Mouse (Mus musculus) kidney, postnatal 36 days (tissue): Measurements from ENCODE around the gene Fcgr1.
A peak's percentile ranks its signal among the peaks of the same experiment; 100 is the strongest.

Source experiments
- DNase-seq, 2 experiments: peaks; one replicate each; pipeline ENCODE4 v3.0.0; 2021 to 2022; ENCODE audit warnings: mixed read lengths in 2 of 2

The Fcgr1 gene

DNA sequence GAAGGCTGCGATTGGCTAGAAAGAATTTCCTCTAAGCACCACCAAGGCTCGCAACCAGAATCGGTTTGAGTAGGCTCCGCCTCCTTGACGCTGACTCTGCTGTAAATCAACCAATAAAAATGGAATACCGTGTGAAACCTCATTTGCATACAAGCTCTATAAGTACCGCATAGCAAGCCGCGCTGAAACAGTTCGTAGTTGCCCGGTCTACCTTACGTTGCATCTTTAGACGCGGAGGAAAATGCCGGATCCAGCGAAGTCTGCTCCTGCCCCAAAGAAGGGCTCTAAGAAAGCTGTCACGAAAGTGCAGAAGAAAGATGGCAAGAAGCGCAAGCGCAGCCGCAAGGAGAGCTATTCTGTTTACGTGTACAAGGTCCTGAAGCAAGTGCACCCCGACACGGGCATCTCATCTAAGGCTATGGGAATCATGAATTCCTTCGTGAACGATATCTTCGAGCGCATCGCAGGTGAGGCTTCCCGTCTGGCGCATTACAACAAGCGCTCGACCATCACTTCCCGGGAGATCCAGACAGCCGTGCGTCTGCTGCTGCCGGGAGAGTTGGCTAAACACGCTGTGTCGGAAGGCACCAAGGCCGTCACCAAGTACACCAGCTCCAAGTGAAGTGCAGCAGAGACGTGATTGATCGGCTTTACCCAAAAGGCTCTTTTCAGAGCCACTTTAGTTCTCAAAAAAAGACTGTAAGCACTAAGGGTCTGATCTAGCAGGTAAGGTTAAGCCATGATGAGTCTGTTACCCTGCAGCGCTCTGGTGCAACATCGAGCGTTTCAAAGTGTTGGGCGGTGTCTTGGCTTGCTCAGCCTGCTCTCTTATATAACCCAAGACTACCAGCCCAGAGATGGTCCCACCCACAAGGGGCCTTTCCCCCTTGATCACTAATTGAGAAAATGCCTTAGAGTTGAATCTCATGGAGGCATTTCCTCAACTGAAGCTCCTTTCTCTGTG, 24.0 kb downstream of the Fcgr1 start, which contains the start of gene Hist2h2bb:
TSS of gene Hist2h2bb (plus strand) at position 242 of the 964 bp plus-strand sequence.
- DNase-seq, result peak; percentile 92 to 97

DNA sequence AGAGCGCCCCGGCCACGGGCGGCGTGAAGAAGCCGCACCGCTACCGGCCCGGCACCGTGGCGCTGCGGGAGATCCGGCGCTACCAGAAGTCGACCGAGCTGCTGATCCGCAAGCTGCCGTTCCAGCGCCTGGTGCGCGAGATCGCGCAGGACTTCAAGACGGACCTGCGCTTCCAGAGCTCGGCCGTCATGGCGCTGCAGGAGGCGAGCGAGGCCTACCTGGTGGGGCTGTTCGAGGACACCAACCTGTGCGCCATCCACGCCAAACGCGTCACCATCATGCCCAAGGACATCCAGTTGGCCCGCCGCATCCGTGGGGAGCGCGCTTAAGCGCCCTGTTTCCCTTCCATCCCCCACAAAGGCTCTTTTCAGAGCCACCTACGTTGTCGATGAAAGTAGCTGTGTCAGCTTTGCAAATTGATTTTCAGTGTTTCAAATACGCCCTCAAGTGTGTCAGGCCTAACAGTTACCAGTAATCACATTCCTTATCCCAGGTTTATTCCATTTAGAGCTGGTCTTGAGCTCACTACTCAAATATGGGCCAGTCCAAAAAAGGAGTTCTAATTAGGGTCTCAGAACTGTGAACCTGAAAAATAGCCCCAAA, 24.9 kb downstream of the Fcgr1 start:
- peak in 1 of 2 experiments; percentile 15 for DNase-seq

DNA sequence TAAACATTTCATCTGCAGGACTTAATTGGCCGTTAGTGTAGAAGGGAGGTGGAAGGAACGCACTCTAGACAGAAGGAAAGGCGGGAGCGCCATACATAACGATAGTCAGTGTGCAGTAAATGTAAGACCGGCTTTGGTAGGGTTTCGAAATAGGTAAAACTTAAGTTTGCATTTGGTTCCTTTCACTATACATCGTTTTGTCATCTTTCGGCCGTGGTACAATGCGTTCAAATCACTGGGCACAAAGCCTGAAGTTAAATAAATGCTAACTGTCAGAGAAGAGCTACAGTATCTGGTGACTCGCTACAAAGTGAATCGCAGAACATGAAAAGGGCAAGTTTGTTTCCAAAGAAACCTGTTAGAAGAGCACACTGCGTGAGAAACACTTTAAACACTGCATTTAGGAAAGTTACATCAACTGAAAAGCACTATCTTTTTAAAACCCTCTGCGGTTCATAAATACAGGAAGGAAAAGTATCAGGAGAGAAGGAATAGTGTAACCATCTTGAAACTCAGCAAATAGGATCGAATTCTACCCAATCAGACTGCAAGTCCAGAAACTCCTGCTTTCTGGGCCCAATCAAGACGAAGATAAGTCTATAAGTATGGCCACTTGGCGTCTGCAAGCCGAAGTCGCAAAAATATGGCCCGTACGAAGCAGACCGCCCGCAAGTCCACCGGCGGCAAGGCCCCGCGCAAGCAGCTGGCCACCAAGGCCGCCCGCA, 25.6 kb downstream of the Fcgr1 start, which contains the start of gene Hist2h3b:
TSS of gene Hist2h3b (plus strand) at position 604 of the 725 bp plus-strand sequence.
- DNase-seq, result peak; percentile 79 to 87

DNA sequence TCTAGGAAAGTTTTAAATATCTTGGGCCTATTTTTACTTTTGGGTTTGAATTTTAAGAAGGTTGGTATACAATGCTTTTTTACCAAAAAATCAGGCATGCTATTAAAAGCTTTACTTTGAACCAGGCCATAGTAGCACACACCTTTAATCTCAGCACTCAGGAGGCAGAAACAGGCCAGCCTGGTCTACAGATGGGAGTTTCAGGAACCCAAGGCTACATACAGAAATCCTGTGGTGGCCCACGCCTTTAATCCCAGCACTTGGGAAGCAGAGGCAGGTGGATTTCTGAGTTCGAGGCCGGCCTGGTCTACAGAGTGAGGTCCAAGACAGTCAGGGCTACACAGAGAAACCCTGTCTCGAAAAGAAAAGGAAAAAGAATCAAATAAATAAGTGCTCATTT, 26.2 kb downstream of the Fcgr1 start:
- DNase-seq, result no peak

DNA sequence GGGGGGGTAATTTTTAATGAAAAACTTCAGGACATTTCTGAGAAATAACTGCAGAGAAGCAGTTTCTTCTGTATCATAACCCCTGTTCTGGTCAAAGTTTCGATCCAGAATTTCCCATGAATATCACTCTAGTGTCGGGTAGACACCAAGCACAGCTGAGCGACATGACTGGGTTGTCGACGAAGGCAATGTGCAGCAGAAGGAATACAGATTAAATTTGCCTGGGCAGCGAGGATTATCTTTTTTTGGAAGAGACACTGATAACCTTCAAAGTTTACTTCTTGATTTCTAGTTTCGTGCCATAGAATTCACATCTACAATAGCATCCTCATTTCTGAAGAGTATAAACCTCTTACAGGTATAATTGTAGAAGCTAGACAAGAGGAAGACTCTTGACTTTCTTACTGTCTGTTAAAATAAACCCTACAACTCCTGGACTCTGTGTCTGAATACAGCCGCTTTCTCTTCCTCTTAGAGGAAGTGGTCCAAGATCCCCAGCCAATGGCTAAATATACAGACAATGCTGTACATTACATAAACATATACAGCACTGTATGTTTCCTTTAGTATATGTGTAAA, 27.5 kb downstream of the Fcgr1 start:
- DNase-seq, result no peak

DNA sequence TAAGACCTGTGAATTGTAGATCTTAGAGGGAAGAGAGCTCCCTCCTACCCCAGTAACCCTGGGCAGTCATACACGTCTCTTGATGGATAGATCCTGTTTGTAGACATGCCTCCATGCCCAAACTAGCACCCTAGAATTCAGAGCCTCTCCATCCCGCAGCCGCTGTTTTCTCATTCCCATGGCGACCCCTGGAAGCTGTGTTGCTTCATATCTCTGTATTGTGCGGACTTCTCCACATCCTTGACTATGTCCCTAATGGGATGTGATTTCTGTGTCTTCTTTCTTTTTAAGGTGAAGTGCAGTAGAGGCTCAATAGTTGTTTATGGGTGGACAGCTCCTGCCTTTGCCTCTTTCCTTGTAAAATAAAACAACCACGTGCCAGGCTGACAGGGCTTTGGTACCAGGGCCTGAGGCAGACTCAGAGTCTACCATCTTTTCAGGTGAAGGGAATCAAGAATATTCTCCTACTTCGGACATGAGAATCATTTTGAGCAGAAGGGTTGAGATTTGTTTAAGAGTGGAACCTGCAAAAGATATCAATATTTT, 29.3 kb downstream of the Fcgr1 start:
- no peak for DNase-seq

DNA sequence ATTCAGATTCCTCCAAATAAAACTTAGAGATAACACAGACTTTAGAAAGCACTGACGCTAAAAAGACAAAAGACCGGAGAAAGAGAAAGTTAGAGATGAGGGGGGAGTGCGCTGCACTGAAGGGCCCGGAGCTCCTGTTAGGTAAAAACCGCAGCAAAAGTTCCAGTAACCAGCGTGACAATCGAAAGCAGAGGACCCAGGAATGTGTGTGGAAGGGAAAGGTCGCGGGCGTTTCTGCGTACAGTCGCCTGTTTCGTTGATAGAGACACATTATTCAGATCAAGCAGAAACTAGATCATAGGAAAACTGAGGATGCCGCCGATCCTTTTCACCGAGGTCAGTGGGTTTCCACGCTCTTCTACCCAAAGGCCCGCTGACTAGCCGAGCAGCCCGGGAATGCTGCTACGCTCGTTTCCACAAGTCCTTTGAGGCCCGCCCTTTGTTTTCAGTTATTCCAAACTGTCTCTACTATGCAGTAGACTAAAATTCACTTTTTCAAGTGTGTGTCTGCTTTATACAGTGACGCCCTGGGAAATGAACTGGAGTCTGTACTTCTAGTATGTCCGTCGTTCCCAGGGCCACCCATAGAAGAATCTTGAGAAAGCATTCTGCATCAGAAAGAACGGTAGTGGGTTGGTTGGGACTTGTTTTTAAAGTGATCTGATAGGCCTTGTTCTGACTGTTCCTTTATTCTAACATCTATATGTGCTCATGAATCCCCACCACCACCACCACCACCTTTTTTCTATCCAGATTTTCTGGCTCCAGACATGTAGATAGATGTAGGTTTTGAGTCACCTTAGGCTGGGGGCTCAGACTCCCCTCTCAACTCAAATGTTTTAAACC, 30.0 kb downstream of the Fcgr1 start:
- DNase-seq, result peak; percentile 46 to 68

DNA sequence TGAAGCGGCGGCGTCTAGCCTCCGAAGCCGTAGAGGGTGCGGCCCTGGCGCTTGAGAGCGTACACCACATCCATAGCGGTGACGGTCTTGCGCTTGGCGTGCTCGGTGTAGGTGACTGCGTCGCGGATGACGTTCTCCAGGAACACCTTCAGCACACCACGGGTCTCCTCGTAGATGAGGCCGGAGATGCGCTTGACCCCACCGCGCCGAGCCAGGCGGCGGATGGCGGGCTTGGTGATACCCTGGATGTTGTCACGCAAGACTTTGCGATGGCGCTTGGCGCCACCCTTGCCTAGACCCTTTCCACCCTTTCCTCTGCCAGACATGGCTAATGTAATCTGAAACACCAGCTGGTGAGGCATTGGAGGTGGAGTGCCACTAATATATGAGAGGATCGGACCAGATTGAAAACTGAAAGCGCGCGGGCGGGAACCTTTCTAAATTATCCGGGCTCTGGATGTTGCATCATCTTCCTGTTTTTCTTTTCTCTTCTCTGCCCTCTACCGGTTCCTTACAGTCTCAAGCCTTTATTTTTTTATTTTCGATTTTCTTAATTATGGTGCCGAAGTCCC, 30.7 kb downstream of the Fcgr1 start, which contains the start of gene Hist2h4:
TSS of gene Hist2h4 (minus strand) at position 333 of the 572 bp plus-strand sequence.
- peak; percentile 94 to 97 for DNase-seq

DNA sequence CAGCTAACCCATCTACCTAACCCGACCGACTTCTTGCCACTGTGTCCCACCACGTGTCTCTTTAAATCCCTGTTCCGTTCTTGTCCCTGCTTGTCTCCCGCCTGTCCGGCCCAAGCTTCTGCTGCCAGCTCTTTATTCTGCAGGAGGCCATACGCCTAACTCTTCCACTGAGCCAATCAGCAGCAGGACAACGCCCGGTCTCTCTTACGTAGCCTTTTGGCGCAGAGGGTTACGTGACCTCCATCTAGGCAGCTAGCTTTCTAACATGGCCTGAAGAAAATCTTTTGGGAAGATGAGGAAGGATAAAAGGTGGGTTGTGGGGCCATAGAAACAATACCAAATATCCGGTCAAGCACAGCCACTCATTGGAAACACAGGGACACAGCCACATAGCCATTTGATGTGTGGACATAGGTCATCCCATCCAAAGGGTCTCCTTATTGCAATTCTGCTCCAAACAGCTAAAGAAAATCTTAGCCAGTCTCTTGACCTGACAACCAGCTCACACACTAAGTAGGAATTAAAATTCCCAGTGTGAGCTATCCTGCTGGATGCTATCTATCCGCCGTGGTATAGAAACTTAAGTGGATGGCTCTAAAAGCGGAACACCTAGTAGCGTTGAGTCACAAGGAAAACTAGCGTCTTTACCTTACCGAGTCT, 31.4 kb downstream of the Fcgr1 start:
- DNase-seq, result peak; percentile 84 to 89

DNA sequence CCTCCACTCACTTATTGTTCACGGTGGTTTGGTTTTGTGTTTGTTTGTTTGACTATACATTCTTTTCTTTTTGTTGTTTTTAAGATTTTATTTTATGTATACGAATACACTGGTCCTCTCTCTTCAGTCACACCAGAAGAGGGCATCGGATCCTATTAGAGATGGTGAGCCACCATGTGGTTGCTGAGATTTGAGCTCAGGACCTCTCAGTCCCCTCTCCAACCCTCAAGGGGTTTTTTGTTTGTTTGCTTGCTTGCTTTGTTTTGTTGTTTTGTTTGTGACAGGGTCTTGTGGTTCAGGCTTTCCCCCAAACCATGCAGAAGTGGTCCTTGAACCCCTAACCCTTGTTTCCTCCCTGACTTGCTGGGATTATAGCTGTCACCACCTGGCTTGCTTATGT, 32.1 kb downstream of the Fcgr1 start:
- DNase-seq, result no peak

DNA sequence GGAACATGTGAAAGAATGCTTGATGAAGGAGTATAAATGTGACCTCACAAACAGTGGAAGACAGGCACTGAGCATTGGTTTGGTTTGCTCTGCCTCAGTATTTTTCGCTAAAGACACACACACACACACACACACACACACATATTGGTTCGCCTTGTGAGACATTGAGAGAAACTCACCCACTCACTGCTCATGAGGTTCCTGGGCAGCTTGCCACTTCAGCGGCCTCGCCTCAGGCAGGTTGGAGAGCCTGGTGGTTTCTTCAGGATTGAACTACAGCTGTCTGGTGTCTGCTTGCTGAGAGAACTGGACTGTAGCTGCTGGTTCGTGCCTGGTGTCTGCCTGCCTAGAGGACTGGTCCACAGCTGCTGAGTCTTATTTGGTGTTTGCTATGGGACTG, 33.5 kb downstream of the Fcgr1 start:
- no peak for DNase-seq

DNA sequence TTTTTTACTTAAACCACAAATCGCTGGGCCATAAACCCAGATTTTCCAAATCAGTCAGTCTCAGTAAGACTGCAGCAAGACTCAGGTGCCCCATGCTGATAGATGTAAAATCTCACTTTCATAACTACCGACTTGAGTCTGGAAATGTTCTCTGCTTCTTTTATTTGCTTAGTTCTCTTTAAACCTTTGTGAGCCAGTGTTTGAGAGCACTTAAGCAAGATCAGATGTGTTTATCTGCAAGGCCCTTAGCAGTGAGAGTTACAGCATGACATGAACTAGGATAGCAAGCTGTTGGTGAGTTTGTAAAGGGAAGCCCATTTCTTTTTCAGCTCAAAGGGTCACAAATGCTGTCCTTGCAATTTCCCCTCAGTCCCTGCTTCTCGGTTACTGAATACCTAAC, 36.6 kb downstream of the Fcgr1 start:
- no peak for DNase-seq

DNA sequence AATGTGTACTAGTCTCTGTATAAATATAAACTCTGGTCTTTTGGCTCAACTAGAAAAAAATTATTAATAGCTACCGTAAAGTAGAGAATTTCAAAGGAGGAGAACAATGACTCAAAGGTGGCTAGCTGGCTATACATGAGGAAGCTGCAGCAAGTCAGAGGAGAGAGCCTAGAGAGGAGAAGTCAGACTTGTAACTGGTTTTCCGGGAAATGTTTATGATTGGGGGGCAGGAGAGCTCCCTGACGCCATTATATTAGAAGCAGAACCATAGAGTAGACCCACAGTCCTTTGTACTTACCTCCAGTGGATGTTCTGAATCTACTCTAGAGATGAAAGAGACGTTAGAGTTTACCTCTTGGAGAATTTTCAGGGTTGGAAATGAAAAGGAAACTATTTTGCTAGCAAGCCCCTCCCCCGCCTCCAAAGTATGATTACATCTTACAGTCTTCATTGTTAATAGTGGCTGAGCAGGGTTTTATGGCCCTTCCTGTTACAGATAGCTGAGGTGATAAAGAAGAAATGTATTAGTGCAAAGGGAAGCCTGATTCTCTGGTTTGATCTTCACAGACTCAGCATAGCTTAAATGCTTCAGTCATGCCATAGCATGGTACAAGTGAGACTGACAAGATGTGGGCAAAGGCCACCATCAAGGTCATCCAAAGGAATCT, 37.7 kb downstream of the Fcgr1 start:
- DNase-seq, result no peak

DNA sequence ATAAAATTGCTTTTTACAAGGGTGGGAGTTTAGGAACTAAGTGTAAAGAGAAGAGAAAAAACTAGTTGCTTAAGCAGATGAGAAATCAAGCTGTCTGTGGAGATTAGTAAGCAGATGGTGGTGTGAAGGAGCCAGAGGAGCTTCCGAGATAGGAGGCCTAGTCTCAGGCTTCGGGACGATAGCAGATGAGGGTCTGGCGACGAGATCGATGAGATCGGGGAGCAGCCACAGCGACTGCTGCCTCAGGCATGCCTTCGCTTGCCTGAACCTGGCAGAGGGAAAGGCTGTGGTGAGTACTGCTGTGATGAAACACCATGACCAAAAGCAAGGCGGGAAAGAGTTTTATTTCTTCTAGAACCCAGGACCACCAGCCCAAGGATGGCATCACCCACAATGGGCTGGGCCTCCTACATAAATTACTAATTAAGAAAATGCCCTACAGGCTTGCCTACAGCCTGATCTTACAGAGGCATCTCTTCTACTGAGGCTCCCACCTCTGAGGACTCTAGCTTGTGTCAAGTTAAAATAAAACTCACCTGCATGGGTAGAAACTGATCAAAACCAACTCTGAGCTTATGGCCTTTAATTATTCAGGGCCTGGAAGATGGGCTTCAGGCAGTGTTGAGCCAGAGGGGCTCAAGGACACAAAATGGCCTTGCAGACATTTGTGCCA, 39.0 kb downstream of the Fcgr1 start:
- DNase-seq, result no peak

DNA sequence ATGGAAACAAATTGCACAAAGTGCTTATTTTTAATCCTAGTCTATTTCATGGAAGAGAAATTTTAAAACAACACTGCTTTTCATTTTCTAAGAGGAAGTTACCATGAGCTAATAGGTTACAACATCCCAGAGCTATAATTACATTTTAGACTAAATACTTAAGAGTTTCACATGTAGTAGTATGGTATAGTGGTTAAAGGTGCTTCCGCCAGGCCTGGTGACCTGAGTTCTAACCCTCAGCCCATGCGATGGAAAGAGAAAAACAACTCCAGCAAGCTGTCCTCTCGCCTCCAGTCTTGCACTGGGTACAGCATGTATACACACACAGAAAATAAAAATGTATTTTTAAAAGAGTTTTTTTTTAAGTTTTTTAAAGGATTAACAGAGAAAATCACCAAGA, 42.0 kb downstream of the Fcgr1 start:
- no peak for DNase-seq

DNA sequence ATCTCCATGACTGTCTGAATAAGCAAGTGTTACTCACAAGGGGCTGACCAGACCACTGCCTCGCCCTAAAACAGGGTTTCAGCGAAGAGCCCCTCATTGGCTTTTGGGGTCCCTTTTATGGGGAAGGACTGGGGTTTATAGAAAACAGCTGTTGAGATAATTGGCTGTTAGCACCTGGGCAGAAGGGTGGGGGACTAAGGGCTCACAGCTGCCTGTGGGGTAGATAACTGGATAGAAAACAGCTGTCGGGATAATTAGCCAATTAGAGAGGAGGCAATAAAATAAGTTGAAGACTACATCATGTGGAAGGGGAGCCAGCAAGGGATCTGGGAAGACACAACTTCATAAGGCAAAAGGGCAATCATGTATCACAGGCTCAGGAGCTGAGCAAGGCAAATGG, 42.9 kb downstream of the Fcgr1 start:
- DNase-seq, result no peak

DNA sequence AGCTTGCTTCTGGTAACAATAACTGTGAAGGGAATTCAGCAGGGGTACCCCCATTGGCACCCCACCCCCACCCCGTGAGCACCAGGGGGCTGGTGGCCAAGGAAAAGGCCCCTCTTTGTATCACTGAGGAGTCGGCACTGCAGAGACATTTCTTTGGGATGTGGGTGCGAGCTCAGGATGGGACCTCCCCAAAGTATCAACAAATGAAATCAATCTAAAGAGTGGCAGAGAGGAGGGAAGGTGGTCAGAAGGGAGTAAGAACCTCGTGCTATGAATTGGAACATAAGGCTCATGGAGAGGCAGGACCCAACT, 44.8 kb downstream of the Fcgr1 start:
- no peak for DNase-seq

DNA sequence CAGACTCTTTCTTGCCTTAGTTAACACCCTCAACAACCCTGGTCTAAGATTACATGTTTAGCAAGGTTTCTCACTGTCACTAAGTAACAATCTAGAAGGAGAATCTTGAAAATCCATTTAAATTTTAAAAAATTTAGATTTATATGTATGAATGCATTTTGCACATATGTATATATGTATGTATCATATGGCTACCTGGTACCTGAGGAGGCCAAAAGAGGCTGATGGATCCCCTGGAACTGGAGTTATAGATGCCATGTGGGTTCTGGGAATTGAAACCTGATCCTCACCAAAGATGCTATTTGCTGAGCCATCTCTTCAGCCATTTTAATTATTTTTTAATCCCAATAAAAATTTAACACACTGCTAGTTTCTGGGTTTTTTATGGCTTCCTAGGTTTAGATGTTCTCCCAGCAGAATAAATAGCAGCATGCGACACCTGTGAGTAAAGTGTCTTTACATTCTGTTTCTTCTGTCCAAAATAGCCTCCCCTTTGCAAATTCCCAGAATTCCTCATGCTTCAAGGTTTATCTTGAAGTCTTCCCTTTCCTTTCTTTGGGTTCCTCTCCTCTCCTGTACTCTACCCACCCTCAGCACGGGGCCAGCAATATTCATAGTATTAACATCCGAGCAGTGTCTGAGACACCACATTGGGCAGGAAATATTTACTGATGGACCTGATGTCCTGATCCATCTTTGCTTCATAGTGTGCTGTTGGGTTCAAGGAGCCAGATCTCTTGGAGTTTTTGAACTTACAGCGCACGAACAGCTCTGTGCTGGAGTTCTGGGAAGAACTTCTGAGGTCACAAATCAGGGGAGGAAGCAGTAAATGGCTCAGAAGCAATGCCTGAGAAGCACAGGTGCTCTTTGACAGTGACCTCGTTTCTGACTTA, 45.4 kb downstream of the Fcgr1 start:
- DNase-seq, result no peak
